Mouse (Mus musculus): ENCODE results near the gene Gadl1. TPM values are rescaled to one million over a fixed set of nuclear protein-coding genes. Genes with fewer than 3 reads are reported as not detected.
A peak's percentile ranks its signal among the peaks of the same experiment; 100 is the strongest.

Gene Gadl1
- polyA plus RNA-seq, 2 experiments, result 0.69 to 1.4 TPM

DNA sequence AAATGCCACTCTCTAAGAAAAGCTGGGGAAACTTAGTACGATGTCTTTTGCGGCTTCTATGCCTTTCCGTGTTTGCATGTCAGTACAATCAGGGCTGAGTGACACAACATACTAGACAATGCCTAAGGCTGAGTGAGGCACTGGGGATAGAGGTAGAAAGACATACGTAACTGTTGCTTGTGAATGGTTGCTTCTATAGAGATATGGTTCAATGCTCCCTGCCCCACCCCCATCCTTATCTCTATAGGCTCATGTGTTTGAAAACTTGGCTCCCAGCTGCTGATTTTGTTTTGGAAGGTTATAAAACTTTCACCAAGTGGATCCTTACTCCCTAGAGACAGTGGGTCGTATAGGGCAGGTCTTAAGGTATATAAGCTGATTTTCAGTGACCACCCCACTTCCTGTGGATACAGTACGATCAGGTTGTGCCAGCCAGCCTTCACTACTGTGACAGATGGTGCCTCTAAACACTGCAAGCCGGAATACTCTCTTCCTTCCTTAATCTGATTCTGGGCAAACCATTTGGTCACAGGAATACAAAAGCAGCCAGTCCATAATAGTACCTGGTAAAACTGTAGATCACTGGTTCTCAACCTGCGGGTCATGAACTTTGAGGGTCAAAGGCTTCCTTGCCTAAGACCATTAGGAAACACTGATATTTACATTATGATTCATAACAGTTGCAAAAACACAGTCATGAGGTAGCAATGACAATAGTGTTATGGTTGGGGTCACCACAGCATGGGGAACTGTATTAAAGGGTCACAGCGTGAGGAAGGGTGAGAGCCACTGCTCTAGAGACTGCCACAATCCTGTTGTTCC, 202.1 kb downstream of the Gadl1 start:
- Histone ChIP-seq H3K4me3 (replicated peaks; ENCODE audit: low read length) (no peak overlapping the region), H3K4me2 (replicated peaks; ENCODE audit: low read depth, low read length, severe bottlenecking) (no peak overlapping the region), H3K9ac (ENCODE audit: low read depth, low read length, severe bottlenecking) (no peak overlapping the region), H3K4me1 (ENCODE audit: control insufficient read depth, insufficient read depth, low read length) (peaks cover 16% of the 10 kb centered on the region), H3K36me3 (ENCODE audit: control insufficient read depth, insufficient read depth, low read length) (peaks cover 74% of the 10 kb centered on the region), H3K27ac (replicated peaks; ENCODE audit: low read depth, low read length) (no peak overlapping the region), H3K9me3 (ENCODE audit: control insufficient read depth, low read length) (no peaks in the 10 kb centered on the region), H3K27me3 (ENCODE audit: control insufficient read depth, insufficient read depth, low read length) (no peaks in the 10 kb centered on the region)
- no peak for DNase-seq (ENCODE audit: low spot score)
- no peak for ATAC-seq (ENCODE audit: low FRiP score, low read depth)
- 90% methylated on average over 9 of the region's 9 CpGs for WGBS
- TF ChIP-seq POLR2A (IDR thresholded peaks at IDR 0.05; ENCODE audit: borderline replicate concordance, extremely low read depth, insufficient read depth, insufficient read length), result no peak

DNA sequence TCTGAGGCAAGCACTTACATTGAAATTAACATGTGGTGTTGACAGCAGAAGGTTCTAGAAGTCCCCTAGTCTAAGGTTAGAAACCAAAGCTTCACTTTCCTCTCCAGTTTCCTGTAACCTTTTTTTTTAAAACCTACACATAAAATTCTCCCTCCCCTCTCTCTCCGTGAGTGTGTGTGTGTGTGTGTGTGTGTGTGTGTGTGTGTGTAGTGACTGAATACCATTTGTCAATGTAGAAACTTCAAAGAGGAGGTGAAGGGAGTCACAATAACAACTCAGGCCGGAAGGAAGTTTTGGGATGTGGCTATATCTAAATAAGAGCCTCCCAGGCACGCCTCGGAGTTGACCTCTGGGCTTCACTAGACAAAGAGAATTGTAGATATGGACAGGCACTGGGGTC, 205.1 kb downstream of the Gadl1 start:
- H3K27me3 ChIP-seq (ENCODE audit: control insufficient read depth, insufficient read depth, low read length), result no peaks in the 10 kb centered on the region
- peaks cover 21% of the 10 kb centered on the region for H3K4me1 ChIP-seq (ENCODE audit: control insufficient read depth, insufficient read depth, low read length)
- H3K9ac ChIP-seq (ENCODE audit: low read depth, low read length, severe bottlenecking), result no peak overlapping the region
- TF ChIP-seq POLR2A (IDR thresholded peaks at IDR 0.05; ENCODE audit: borderline replicate concordance, extremely low read depth, insufficient read depth, insufficient read length), result no peak
- H3K4me2 ChIP-seq (replicated peaks; ENCODE audit: low read depth, low read length, severe bottlenecking), result no peak overlapping the region
- WGBS, result 52% methylated on average over 4 of the region's 4 CpGs
- no peak for DNase-seq (ENCODE audit: low spot score)
- H3K27ac ChIP-seq (replicated peaks; ENCODE audit: low read depth, low read length), result no peak overlapping the region; the same call in 1 of the 2 replicates
- no peak overlapping the region for H3K4me3 ChIP-seq (replicated peaks; ENCODE audit: low read length)
- peaks cover 63% of the 10 kb centered on the region for H3K36me3 ChIP-seq (ENCODE audit: control insufficient read depth, insufficient read depth, low read length)
- H3K9me3 ChIP-seq (ENCODE audit: control insufficient read depth, low read length), result no peaks in the 10 kb centered on the region
- ATAC-seq (ENCODE audit: low FRiP score, low read depth), result no peak

- DNase-seq (ENCODE audit: low spot score) (no peak), ATAC-seq (ENCODE audit: low FRiP score, low read depth) (no peak)
- Histone ChIP-seq H3K27ac (replicated peaks; ENCODE audit: low read depth, low read length) (0 out of 2 replicates have a peak overlapping the region, but pooled peaks have one; percentile 8), H3K36me3 (ENCODE audit: control insufficient read depth, insufficient read depth, low read length) (peaks cover 55% of the 10 kb centered on the region), H3K9me3 (ENCODE audit: control insufficient read depth, low read length) (no peaks in the 10 kb centered on the region), H3K4me2 (replicated peaks; ENCODE audit: low read depth, low read length, severe bottlenecking) (no peak overlapping the region), H3K9ac (ENCODE audit: low read depth, low read length, severe bottlenecking) (no peak overlapping the region), H3K4me1 (ENCODE audit: control insufficient read depth, insufficient read depth, low read length) (peaks cover 21% of the 10 kb centered on the region), H3K4me3 (replicated peaks; ENCODE audit: low read length) (no peak overlapping the region), H3K27me3 (ENCODE audit: control insufficient read depth, insufficient read depth, low read length) (no peaks in the 10 kb centered on the region)
- TF ChIP-seq POLR2A (IDR thresholded peaks at IDR 0.05; ENCODE audit: borderline replicate concordance, extremely low read depth, insufficient read depth, insufficient read length), result no peak
- WGBS, result 75% methylated on average over 7 of the region's 7 CpGs
Observed at GRCm38 (mm10) chr9:116115875-116116274, 206.6 kb downstream of the Gadl1 start.

- 52% methylated on average over 8 of the region's 8 CpGs for WGBS
- H3K4me1 ChIP-seq (ENCODE audit: control insufficient read depth, insufficient read depth, low read length), result peaks cover 32% of the 10 kb centered on the region
Observed at GRCm38 (mm10) chr9:116118332-116118872, 209.1 kb downstream of the Gadl1 start.

GRCm38 (mm10) chr9:116119990-116120389, 210.7 kb downstream of the Gadl1 start:
- Histone ChIP-seq H3K9ac (ENCODE audit: low read depth, low read length, severe bottlenecking) (no peak overlapping the region), H3K9me3 (ENCODE audit: control insufficient read depth, low read length) (no peaks in the 10 kb centered on the region), H3K4me3 (replicated peaks; ENCODE audit: low read length) (no peak overlapping the region), H3K4me2 (replicated peaks; ENCODE audit: low read depth, low read length, severe bottlenecking) (no peak overlapping the region), H3K27ac (replicated peaks; ENCODE audit: low read depth, low read length) (no peak overlapping the region), H3K4me1 (ENCODE audit: control insufficient read depth, insufficient read depth, low read length) (peaks cover 28% of the 10 kb centered on the region), H3K36me3 (ENCODE audit: control insufficient read depth, insufficient read depth, low read length) (peaks cover 61% of the 10 kb centered on the region), H3K27me3 (ENCODE audit: control insufficient read depth, insufficient read depth, low read length) (no peaks in the 10 kb centered on the region)
- ATAC-seq (ENCODE audit: low FRiP score, low read depth) (no peak), DNase-seq (ENCODE audit: low spot score) (no peak)
- WGBS, result 83% methylated on average over 7 of the region's 7 CpGs
- no peak for TF ChIP-seq POLR2A (IDR thresholded peaks at IDR 0.05; ENCODE audit: borderline replicate concordance, extremely low read depth, insufficient read depth, insufficient read length)

More at GRCm38 (mm10) chr9:116118332-116118872, 209.1 kb downstream of the Gadl1 start:
- no peak overlapping the region for H3K4me3 ChIP-seq (replicated peaks; ENCODE audit: low read length)
- TF ChIP-seq POLR2A (IDR thresholded peaks at IDR 0.05; ENCODE audit: borderline replicate concordance, extremely low read depth, insufficient read depth, insufficient read length), result no peak
- H3K9me3 ChIP-seq (ENCODE audit: control insufficient read depth, low read length), result no peaks in the 10 kb centered on the region
- H3K4me2 ChIP-seq (replicated peaks; ENCODE audit: low read depth, low read length, severe bottlenecking), result no peak overlapping the region
- DNase-seq (ENCODE audit: low spot score), result no peak
- H3K27ac ChIP-seq (replicated peaks; ENCODE audit: low read depth, low read length), result no peak overlapping the region; the same call in 1 of the 2 replicates
- no peaks in the 10 kb centered on the region for H3K27me3 ChIP-seq (ENCODE audit: control insufficient read depth, insufficient read depth, low read length)
- no peak overlapping the region for H3K9ac ChIP-seq (ENCODE audit: low read depth, low read length, severe bottlenecking)
- ATAC-seq (ENCODE audit: low FRiP score, low read depth), result no peak
- H3K36me3 ChIP-seq (ENCODE audit: control insufficient read depth, insufficient read depth, low read length), result peaks cover 54% of the 10 kb centered on the region

Data from limb, embryonic 14.5 days (tissue).